Mouse (Mus musculus) hindbrain, embryonic 14.5 days (tissue): Measurements from ENCODE around the gene 1700122O11Rik. TPM values are rescaled to one million over a fixed set of nuclear protein-coding genes. Genes with fewer than 3 reads are reported as not detected.

ENCODE experiments used
- ATAC-seq: fragments of 200-750 bp; cut with Nextera tagmentation; 2 replicates; pipeline ENCODE4 v1.8.0; 2017; ENCODE audit warnings: moderate number of reproducible peaks, mild to moderate bottlenecking, moderate TSS enrichment, moderate library complexity; ENCODE audit not compliant: low FRiP score
- DNase-seq: peaks from one replicate; pipeline ENCODE4 v3.0.0-alpha.2; 2015; ENCODE audit warnings: low spot score
- H3K27ac ChIP-seq: fragments of 300-500 bp; sonication (generic); 2 replicates; pipeline ENCODE4 v1.5.1; 2014; ENCODE audit warnings: mild to moderate bottlenecking, moderate library complexity
- H3K27me3 ChIP-seq: fragments of 300-500 bp; sonication (generic); 2 replicates; pipeline ENCODE4 v1.6.1; 2014; ENCODE audit warnings: mild to moderate bottlenecking, low read length, mixed read lengths; ENCODE audit not compliant: control insufficient read depth, insufficient read depth
- H3K36me3 ChIP-seq: fragments of 300-500 bp; sonication (generic); replicated peaks from 2 replicates; pipeline ENCODE4 v1.6.1; 2014; ENCODE audit not compliant: control insufficient read depth, insufficient read depth
- H3K4me1 ChIP-seq: fragments of 300-500 bp; sonication (generic); replicated peaks from 2 replicates; pipeline ENCODE4 v1.6.1; 2014; ENCODE audit warnings: antibody characterized with exemption, low read length, mixed read lengths; ENCODE audit not compliant: control insufficient read depth, insufficient read depth
- H3K4me2 ChIP-seq: fragments of 300-500 bp; sonication (generic); replicated peaks from 2 replicates; pipeline ENCODE4 v1.6.1; 2014; ENCODE audit warnings: mild to moderate bottlenecking, moderate library complexity
- H3K4me3 ChIP-seq: fragments of 300-500 bp; sonication (generic); replicated peaks from 2 replicates; pipeline ENCODE4 v1.5.1; 2014; ENCODE audit warnings: mild to moderate bottlenecking, low read length
- H3K9ac ChIP-seq: fragments of 300-500 bp; sonication (generic); 2 replicates; pipeline ENCODE4 v1.6.1; 2014
- H3K9me3 ChIP-seq: fragments of 300-500 bp; sonication (generic); 2 replicates; pipeline ENCODE4 v1.6.1; 2016; ENCODE audit warnings: low read length; ENCODE audit not compliant: control insufficient read depth
- WGBS: fragments of 180-500 bp; shearing (Covaris S2); extraction: QIAGEN DNeasy Blood & Tissue Kit; methylation state at CpG from one replicate; pipeline ENCODE4 v1.1.7; 2014; 5-methylcytosine and 5-hydroxymethylcytosine counted together
- polyA plus RNA-seq: library from polyadenylated mRNA; unstranded; fragments of >200 nt; fragmentation: Nextera tagmentation; extraction: Ambion mirVana; gene quantifications from 2 replicates; pipeline ENCODE4 v1.2.1, GENCODE M21; 2014

The 1700122O11Rik gene
- polyA plus RNA-seq, 1 experiment from 2014 or later: not detected

DNA sequence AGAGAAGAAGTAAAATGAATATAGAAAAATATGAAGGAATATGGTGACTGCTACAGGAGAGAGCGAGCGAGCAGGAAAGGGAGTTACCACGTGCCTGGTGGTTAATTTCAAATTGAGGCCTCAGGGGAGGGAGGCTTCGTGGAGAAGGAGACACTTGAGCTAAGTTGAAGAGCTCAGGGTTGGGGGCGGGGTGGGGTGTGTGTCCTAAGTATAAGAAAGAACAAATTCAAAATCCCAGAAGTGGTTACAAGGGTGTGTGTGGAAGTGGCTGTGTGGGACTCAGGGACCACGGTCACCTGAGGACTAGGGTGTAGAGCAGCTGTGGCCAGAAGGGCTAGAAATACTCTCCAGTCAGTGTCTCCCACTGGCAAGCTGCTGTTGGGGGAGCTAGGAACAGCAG lies 38.7 kb downstream of the 1700122O11Rik start:
- no peak overlapping the region for H3K9ac ChIP-seq
- H3K9me3 ChIP-seq: no peaks in the 10 kb centered on the region
- no peaks in the 10 kb centered on the region for H3K27me3 ChIP-seq
- H3K36me3 ChIP-seq: no peaks in the 10 kb centered on the region
- no peak overlapping the region for H3K4me2 ChIP-seq
- no peak overlapping the region for H3K27ac ChIP-seq
- H3K4me1 ChIP-seq: peaks cover 6% of the 10 kb centered on the region; the same call in 1 of the 2 replicates
- ATAC-seq: no peak
- no peak overlapping the region for H3K4me3 ChIP-seq
- 81% methylated on average over 6 of the region's 6 CpGs for WGBS
- DNase-seq: no peak

DNA sequence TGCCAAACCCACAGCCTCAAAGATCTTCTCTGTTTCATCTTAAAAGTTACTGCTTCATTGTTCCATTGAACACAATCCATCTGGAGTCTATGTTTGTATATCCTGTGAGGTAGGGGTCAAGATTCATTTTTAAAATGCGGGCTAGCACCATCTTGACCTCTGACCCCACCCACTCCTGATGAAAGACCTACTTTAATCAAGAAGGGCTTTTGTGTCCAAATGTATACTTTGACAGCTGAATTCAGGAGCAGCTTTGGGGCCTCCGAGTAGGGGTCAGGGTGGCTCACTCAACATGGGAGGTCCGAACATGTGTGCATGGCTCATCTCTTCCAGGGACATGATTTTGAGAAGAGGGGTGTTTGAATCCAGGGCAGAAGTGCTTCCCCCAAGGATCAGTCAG lies 40.3 kb downstream of the 1700122O11Rik start:
- no peak for DNase-seq
- no peak overlapping the region for H3K4me2 ChIP-seq
- no peaks in the 10 kb centered on the region for H3K27me3 ChIP-seq
- ATAC-seq: no peak
- no peaks in the 10 kb centered on the region for H3K36me3 ChIP-seq
- no peak overlapping the region for H3K4me3 ChIP-seq
- H3K27ac ChIP-seq: no peak overlapping the region
- peaks cover 6% of the 10 kb centered on the region; the same call in 1 of the 2 replicates for H3K4me1 ChIP-seq
- 21% methylated on average over 3 of the region's 3 CpGs for WGBS
- no peak overlapping the region for H3K9ac ChIP-seq
- no peaks in the 10 kb centered on the region for H3K9me3 ChIP-seq

DNA sequence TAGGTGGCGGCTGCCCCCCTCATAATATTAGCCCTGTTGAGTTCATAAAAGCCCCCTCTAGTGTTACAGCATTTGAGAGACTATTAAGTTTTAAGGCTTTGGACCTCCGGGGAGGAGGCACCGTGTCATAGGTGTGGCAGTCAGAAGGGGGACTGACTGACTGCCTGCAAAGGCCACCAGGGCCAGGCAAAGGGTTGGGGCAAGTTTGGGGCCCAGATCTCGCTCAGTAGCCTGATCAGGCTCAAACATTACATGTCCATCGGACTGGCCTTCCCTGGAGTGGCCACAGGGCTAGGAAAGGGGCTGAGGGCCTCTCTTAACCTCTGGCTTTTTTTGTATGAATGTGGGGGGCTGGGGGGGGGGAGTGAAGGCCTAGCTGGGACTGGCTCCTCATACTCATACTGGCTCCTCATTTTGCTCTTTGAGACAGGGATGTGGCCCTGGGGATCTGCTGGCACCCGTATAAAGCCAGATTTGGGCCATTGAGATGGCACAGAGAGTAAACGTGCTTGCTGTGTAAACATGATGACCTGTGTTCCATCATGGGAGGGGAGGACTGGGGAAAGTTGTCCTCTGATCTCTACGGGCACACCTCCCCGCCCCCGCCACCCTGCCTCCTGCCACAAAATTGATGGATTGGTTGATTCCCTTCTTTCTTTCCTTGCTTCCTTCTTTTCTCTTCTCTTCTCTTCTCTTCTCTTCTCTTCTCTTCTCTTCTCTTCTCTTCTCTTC lies 47.5 kb downstream of the 1700122O11Rik start:
- no peaks in the 10 kb centered on the region for H3K36me3 ChIP-seq
- no peak overlapping the region for H3K4me2 ChIP-seq
- no peaks in the 10 kb centered on the region for H3K27me3 ChIP-seq
- no peak for DNase-seq
- H3K4me3 ChIP-seq: no peak overlapping the region
- ATAC-seq: 0 out of 2 replicates have a peak, but pooled peaks have one; percentile 21
- no peak overlapping the region for H3K27ac ChIP-seq
- no peak overlapping the region for H3K9ac ChIP-seq
- 32% methylated on average over 10 of the region's 10 CpGs for WGBS
- H3K9me3 ChIP-seq: no peaks in the 10 kb centered on the region
- H3K4me1 ChIP-seq: peaks cover 8% of the 10 kb centered on the region

- WGBS: 6% methylated on average over 8 of the region's 8 CpGs
- no peak for DNase-seq
- Histone ChIP-seq H3K27me3 (no peaks in the 10 kb centered on the region), H3K27ac (no peak overlapping the region), H3K9ac (no peak overlapping the region), H3K4me2 (peak overlapping the region; percentile 10; the same call in 1 of the 2 replicates), H3K9me3 (no peaks in the 10 kb centered on the region), H3K4me3 (no peak overlapping the region), H3K36me3 (no peaks in the 10 kb centered on the region), H3K4me1 (peaks cover 8% of the 10 kb centered on the region)
- ATAC-seq: peak; percentile 66
Observed at GRCm38 (mm10) chr17:47989951-47990378, 48.1 kb downstream of the 1700122O11Rik start.

DNA sequence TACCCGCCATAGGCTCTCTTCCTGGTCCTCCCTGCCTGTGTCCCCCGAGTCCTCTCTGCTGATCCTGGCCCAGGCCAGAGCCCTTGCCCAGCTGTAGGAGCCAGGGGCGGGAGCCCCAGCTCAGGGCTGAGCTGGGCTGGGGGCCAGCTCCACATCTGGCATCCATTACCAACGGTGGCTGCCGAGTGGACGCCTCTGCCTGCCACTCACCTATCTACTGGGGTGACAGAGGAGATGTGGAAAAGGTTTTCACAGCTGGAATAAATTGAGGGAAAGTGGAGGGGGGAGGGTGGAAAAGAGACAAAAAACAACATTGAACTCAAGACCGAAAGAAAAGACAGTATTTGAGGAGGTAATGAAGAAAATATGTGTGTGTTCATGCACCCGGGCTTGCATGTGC lies 49.3 kb downstream of the 1700122O11Rik start:
- Histone ChIP-seq H3K9me3 (no peaks in the 10 kb centered on the region), H3K27ac (no peak overlapping the region), H3K4me1 (peaks cover 8% of the 10 kb centered on the region), H3K4me3 (no peak overlapping the region), H3K27me3 (no peaks in the 10 kb centered on the region), H3K4me2 (no peak overlapping the region), H3K9ac (no peak overlapping the region), H3K36me3 (no peaks in the 10 kb centered on the region)
- DNase-seq (no peak), ATAC-seq (no peak)
- WGBS: 57% methylated on average over 8 of the region's 8 CpGs

DNA sequence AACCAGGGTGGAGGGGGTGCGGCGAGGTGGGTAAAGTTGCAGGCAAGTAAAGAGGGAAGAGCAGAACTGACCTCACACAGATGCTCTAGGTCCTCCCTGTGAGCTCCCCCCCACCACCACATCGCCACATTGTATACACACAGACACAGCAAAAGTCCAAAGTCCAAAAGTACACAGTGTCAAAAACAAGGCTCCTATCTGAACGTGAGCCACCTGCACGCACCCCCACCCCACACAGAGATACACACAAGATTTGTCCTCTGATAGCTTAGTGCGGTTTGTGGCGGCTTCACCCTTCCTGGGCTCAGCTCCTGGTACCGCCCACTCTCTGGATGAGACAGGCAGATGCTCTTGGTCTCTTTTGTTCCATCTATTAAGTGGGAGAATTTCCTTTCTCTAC lies 50.0 kb downstream of the 1700122O11Rik start:
- H3K4me1 ChIP-seq: peaks cover 8% of the 10 kb centered on the region
- H3K27me3 ChIP-seq: no peaks in the 10 kb centered on the region
- no peaks in the 10 kb centered on the region for H3K9me3 ChIP-seq
- no peak overlapping the region for H3K27ac ChIP-seq
- DNase-seq (no peak), ATAC-seq (no peak)
- H3K4me3 ChIP-seq: no peak overlapping the region
- H3K4me2 ChIP-seq: no peak overlapping the region
- H3K9ac ChIP-seq: no peak overlapping the region
- 87% methylated on average over 8 of the region's 8 CpGs for WGBS
- H3K36me3 ChIP-seq: no peaks in the 10 kb centered on the region

Other genes starting within 250 kb of the 1700122O11Rik start
- gene Mdfi, start 203.6 kb downstream of the 1700122O11Rik start, polyA plus RNA-seq: 7.5 and 7.7 TPM in 2 replicates
- 34.3 and 35.1 TPM in 2 replicates for gene Foxp4, start 113.6 kb downstream of the 1700122O11Rik start, polyA plus RNA-seq
- 0.18 TPM in 1 of 2 replicates, not detected in the other for gene 1700067P10Rik, start 51.0 kb upstream of the 1700122O11Rik start, polyA plus RNA-seq
- not detected in 2 replicates for gene 9830107B12Rik, start 108.0 kb upstream of the 1700122O11Rik start, polyA plus RNA-seq
- gene A530064D06Rik, start 129.0 kb upstream of the 1700122O11Rik start, polyA plus RNA-seq: not detected in 2 replicates
- gene Trem1, start 194.5 kb upstream of the 1700122O11Rik start, polyA plus RNA-seq: not detected in 2 replicates
- gene Trem3, start 209.5 kb upstream of the 1700122O11Rik start, polyA plus RNA-seq: not detected in 2 replicates
- gene Treml4, start 226.0 kb upstream of the 1700122O11Rik start, polyA plus RNA-seq: 0.44 TPM in 1 of 2 replicates, not detected in the other